Mouse (Mus musculus) erythroblast, embryonic 14.5 days (primary cell): Measurements from ENCODE around the gene Slc22a4.

Experiments
- GATA1 ChIP-seq: IDR thresholded peaks from 2 replicates; pipeline ENCODE4 v1.6.1; 2012; ENCODE audit warnings: low read length, inconsistent platforms, mixed read lengths
- TAL1 ChIP-seq: IDR thresholded peaks from 3 replicates; pipeline ENCODE4 v1.6.1; 2012; ENCODE audit warnings: low read length, inconsistent platforms, mixed read lengths

DNA sequence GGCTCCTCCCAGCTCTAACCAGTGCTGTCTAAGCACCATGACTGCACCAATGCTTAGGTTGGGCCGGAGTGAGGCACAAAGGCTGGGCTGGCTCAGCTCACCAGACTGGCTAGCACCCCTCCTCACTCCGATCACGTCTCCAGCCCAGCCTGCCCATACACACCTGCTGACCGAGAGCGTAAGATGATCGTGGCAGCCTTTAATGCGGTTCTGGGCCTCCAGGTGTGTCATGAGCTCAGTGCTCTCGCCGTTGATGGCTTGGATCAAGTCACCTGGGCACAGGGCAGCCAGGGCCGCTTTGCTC, 35.5 kb upstream of the Slc22a4 start:
- TF ChIP-seq TAL1 = no peak
- TF ChIP-seq GATA1 = no peak
